9 mouse cellular contexts compared by ENCODE assay signal in the genomic region with DNA sequence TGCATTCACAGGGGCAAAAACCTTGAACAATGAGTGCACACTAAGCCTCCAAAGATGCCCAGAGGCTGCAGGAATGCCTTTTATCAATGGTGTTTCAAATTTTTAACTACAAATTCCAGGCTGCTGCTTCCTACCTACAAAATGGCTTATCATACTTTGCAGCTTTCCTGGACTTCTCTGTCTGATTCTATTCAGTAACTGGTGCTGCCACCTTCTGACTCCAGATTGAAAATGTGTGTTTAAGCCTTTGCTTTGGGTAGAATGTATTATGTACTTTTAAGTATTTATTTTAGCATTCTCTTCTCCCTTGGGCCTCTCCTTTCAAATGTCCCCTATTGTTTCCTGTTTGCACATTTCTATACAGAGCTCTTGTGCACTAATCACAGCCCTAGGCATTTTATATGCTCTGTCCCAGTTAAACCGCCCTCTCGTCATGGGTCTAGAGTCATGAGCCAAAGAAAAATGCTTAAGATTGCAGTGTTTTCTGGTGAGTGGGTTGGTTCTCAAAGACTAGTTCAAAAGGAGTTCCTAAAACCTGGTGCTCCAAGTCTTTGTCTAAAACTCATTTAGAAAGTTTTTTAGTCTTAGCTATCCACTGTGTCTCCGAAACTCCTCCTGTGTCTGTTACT.
A peak's percentile ranks its signal among the peaks of the same experiment; 100 is the strongest.
DNase-seq lines count a peak whose midpoint lies in the region; ATAC-seq and TF ChIP-seq lines count a peak whose summit lies in the region.
"Had no signal": no experiment of that assay in that cellular context is flagged by ENCODE, and none has a peak within 500 bp of the region (broad histone marks: within the 10 kb centered on the region; RNA-seq: fewer than 3 reads in every experiment).

No protein-coding gene starts in this region.

- no peaks in the 10 kb centered on the region for H3K36me3 ChIP-seq in forebrain, embryonic 15.5 days
- no peaks in the 10 kb centered on the region for H3K36me3 ChIP-seq in forebrain, embryonic 12.5 days (replicated peaks)
- H3K36me3 ChIP-seq in midbrain, embryonic 12.5 days, result no peaks in the 10 kb centered on the region
- H3K36me3 ChIP-seq in midbrain, embryonic 10.5 days, result no peaks in the 10 kb centered on the region

- peak; percentile 72 for ATAC-seq in forebrain, embryonic 15.5 days (replicated peaks)
- no peak for ATAC-seq in forebrain, embryonic 12.5 days (ENCODE audit: low FRiP score)
- 0 out of 2 replicates have a peak, but pooled peaks have one; percentile 23 for ATAC-seq in midbrain, embryonic 12.5 days (ENCODE audit: low FRiP score, low read depth)

- TF ChIP-seq POLR2A in lung, adult 2 months (IDR thresholded peaks at IDR 0.05; ENCODE audit: borderline replicate concordance, extremely low read depth, low read depth, low read length), result no peak

- H3K4me3 ChIP-seq in forebrain, embryonic 15.5 days, result no peak overlapping the region
- H3K4me3 ChIP-seq in forebrain, embryonic 12.5 days (replicated peaks), result no peak overlapping the region
- H3K4me3 ChIP-seq in midbrain, embryonic 12.5 days, result no peak overlapping the region
- no peak overlapping the region for H3K4me3 ChIP-seq in midbrain, embryonic 10.5 days
- H3K4me3 ChIP-seq in lung, adult 2 months (replicated peaks; ENCODE audit: extremely low read depth, low read depth, low read length), result no peak overlapping the region

- no peak overlapping the region for H3K27ac ChIP-seq in forebrain, embryonic 15.5 days (replicated peaks)
- no peak overlapping the region for H3K27ac ChIP-seq in forebrain, embryonic 12.5 days
- H3K27ac ChIP-seq in midbrain, embryonic 12.5 days (replicated peaks), result no peak overlapping the region
- no peak overlapping the region for H3K27ac ChIP-seq in midbrain, embryonic 10.5 days (replicated peaks)

- no peak for DNase-seq in midbrain, embryonic 10.5 days (ENCODE audit: low spot score)
- peak; percentile 4 to 53 for DNase-seq in layer of hippocampus, postnatal 14 days (ENCODE audit: low spot score in 2 of 2)
- DNase-seq in telencephalon, adult 2 months (ENCODE audit: low read depth, low spot score), result peak; percentile 72
- DNase-seq in urinary bladder, postnatal 36 days (ENCODE audit: low spot score in 2 of 2), result no peak
- DNase-seq in lung, adult 2 months, result no peak
- DNase-seq: liver had no signal

- H3K9me3 ChIP-seq in forebrain, embryonic 15.5 days, result no peaks in the 10 kb centered on the region
- H3K9me3 ChIP-seq in forebrain, embryonic 12.5 days, result no peaks in the 10 kb centered on the region
- no peaks in the 10 kb centered on the region for H3K9me3 ChIP-seq in midbrain, embryonic 12.5 days
- H3K9me3 ChIP-seq in midbrain, embryonic 10.5 days (replicated peaks), result no peaks in the 10 kb centered on the region

- WGBS in forebrain, embryonic 15.5 days, result 46% methylated on average over 3 of the region's 3 CpGs
- WGBS in forebrain, embryonic 12.5 days, result 62% methylated on average over 3 of the region's 3 CpGs
- 77% methylated on average over 3 of the region's 3 CpGs for WGBS in midbrain, embryonic 12.5 days
- 86% methylated on average over 3 of the region's 3 CpGs for WGBS in midbrain, embryonic 10.5 days
- WGBS in lung, adult 2 months, result 82% methylated on average over 3 of the region's 3 CpGs

- no peak for TF ChIP-seq CTCF in lung, adult 2 months (IDR thresholded peaks at IDR 0.05; ENCODE audit: insufficient read depth, low read length)

- H3K9ac ChIP-seq in forebrain, embryonic 15.5 days (replicated peaks), result no peak overlapping the region
- no peak overlapping the region for H3K9ac ChIP-seq in forebrain, embryonic 12.5 days
- no peak overlapping the region for H3K9ac ChIP-seq in midbrain, embryonic 12.5 days (replicated peaks)

- no peaks in the 10 kb centered on the region for H3K4me1 ChIP-seq in forebrain, embryonic 15.5 days
- no peaks in the 10 kb centered on the region for H3K4me1 ChIP-seq in forebrain, embryonic 12.5 days
- no peaks in the 10 kb centered on the region for H3K4me1 ChIP-seq in midbrain, embryonic 12.5 days
- no peaks in the 10 kb centered on the region for H3K4me1 ChIP-seq in midbrain, embryonic 10.5 days
- H3K4me1 ChIP-seq in lung, adult 2 months (ENCODE audit: control insufficient read depth, insufficient read depth, low read length), result no peaks in the 10 kb centered on the region

- no peak overlapping the region for H3K4me2 ChIP-seq in forebrain, embryonic 15.5 days (replicated peaks)
- H3K4me2 ChIP-seq in forebrain, embryonic 12.5 days, result no peak overlapping the region
- no peak overlapping the region for H3K4me2 ChIP-seq in midbrain, embryonic 12.5 days (replicated peaks)

- H3K27me3 ChIP-seq in forebrain, embryonic 15.5 days, result no peaks in the 10 kb centered on the region
- no peaks in the 10 kb centered on the region for H3K27me3 ChIP-seq in forebrain, embryonic 12.5 days
- no peaks in the 10 kb centered on the region for H3K27me3 ChIP-seq in midbrain, embryonic 12.5 days
- H3K27me3 ChIP-seq in midbrain, embryonic 10.5 days (ENCODE audit: low read depth, poor library complexity, severe bottlenecking), result no peaks in the 10 kb centered on the region

Comparison
In these comparisons a context has a peak if more than half of its experiments do, and no peak if none do; other contexts are left out.
1. DNase-seq: peak in layer of hippocampus, postnatal 14 days (2 of 2) and telencephalon, adult 2 months (single experiment); none in midbrain, embryonic 10.5 days (single experiment), urinary bladder, postnatal 36 days (0 of 2) and lung, adult 2 months (single experiment).